Mouse (Mus musculus) kidney, adult 2 months (tissue): ENCODE results near the gene Slc29a1. TPM values are rescaled to one million over a fixed set of nuclear protein-coding genes. Genes with fewer than 3 reads are reported as not detected.

Experiments used
- DNase-seq: peaks from one replicate; pipeline ENCODE4 v3.0.0; 2021
- H3K27ac ChIP-seq: fragments of 200-500 bp; 2 replicates; pipeline ENCODE4 v1.5.1; 2012; ENCODE audit warnings: low read depth, low read length, control low read depth, inconsistent platforms; ENCODE audit not compliant: insufficient read depth
- H3K27me3 ChIP-seq: fragments of 200-500 bp; replicated peaks from 2 replicates; pipeline ENCODE4 v1.6.1; 2012; ENCODE audit warnings: mild to moderate bottlenecking, moderate library complexity, low read length, inconsistent platforms; ENCODE audit not compliant: control insufficient read depth, insufficient read depth
- H3K36me3 ChIP-seq: fragments of 200-500 bp; 2 replicates; pipeline ENCODE4 v1.6.1; 2012; ENCODE audit warnings: mild to moderate bottlenecking, moderate library complexity, low read length, inconsistent platforms; ENCODE audit not compliant: control insufficient read depth, insufficient read depth
- H3K4me1 ChIP-seq: fragments of 200-500 bp; 2 replicates; pipeline ENCODE4 v1.6.1; 2011; ENCODE audit warnings: low read length; ENCODE audit not compliant: control insufficient read depth, insufficient read depth
- H3K4me3 ChIP-seq: fragments of 200-500 bp; 2 replicates; pipeline ENCODE4 v1.5.1; 2011; ENCODE audit warnings: mild to moderate bottlenecking, low read depth, low read length, control low read depth; ENCODE audit not compliant: insufficient read depth
- CTCF ChIP-seq: fragments of 200-500 bp; conservative IDR thresholded peaks from 2 replicates; pipeline ENCODE4 v1.5.1; 2011; ENCODE audit warnings: low read depth, mild to moderate bottlenecking, control low read depth, low read length, moderate library complexity, mixed read lengths; ENCODE audit not compliant: insufficient read depth, insufficient read length
- POLR2A ChIP-seq: fragments of 200-500 bp; IDR thresholded peaks from one replicate; pipeline ENCODE4 v1.6.1; 2011; ENCODE audit warnings: low read depth, low read length, control low read depth
- WGBS: fragments of 180-500 bp; shearing (Covaris S2); methylation state at CpG from one replicate; pipeline ENCODE4 v1.1.7; 2018; 5-methylcytosine and 5-hydroxymethylcytosine counted together
- polyA plus RNA-seq: library from polyadenylated mRNA; depleted of rRNA; stranded (reverse); fragments of >200 nt; gene quantifications from 2 replicates; pipeline ENCODE4 v1.2.3, GENCODE M21; 2012; rRNA removed

The Slc29a1 gene
- polyA plus RNA-seq, 1 experiment = 89.5 TPM

- no peak for DNase-seq
- Histone ChIP-seq H3K36me3 (no peaks in the 10 kb centered on the region), H3K4me3 (no peak overlapping the region), H3K27ac (no peak overlapping the region), H3K27me3 (no peaks in the 10 kb centered on the region), H3K4me1 (no peaks in the 10 kb centered on the region)
- TF ChIP-seq POLR2A (no peak), CTCF (no peak)
- 30% methylated on average over 1 of the region's 1 CpGs for WGBS
Measured at GRCm38 (mm10) chr17:45543115-45543514, 56.3 kb downstream of the Slc29a1 start.

DNA sequence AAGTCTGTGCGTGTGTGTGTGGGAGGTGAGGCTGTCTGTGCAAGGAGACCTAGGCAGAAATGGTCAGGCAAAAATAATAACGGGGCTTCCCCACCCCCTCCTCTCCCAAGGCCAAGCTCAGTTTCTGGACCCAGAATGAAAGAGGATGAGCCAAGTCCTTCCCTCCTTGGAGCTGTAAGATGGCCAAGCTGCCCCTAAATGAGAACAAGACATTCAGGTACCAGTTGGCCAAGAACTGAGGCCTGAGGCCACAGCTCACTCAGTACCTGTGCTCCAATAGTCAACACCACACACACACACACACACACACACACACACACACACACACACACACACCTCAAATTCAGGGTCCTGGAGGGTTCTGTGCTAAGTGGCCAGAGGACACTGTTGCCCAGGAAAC, 56.7 kb downstream of the Slc29a1 start:
- no peaks in the 10 kb centered on the region for H3K4me1 ChIP-seq
- H3K27me3 ChIP-seq = no peaks in the 10 kb centered on the region
- DNase-seq = no peak
- WGBS = 39% methylated on average over 2 of the region's 2 CpGs
- H3K4me3 ChIP-seq = no peak overlapping the region
- H3K27ac ChIP-seq = no peak overlapping the region
- TF ChIP-seq CTCF (no peak), POLR2A (no peak)
- H3K36me3 ChIP-seq = no peaks in the 10 kb centered on the region

- H3K4me1 ChIP-seq = no peaks in the 10 kb centered on the region
- H3K27me3 ChIP-seq = no peaks in the 10 kb centered on the region
- no peak overlapping the region for H3K27ac ChIP-seq
- DNase-seq = no peak
- TF ChIP-seq POLR2A = no peak
- TF ChIP-seq CTCF = no peak
- no peaks in the 10 kb centered on the region for H3K36me3 ChIP-seq
- 37% methylated on average over 6 of the region's 6 CpGs for WGBS
- H3K4me3 ChIP-seq = no peak overlapping the region
Measured at GRCm38 (mm10) chr17:45542129-45542528, 57.3 kb downstream of the Slc29a1 start.

DNA sequence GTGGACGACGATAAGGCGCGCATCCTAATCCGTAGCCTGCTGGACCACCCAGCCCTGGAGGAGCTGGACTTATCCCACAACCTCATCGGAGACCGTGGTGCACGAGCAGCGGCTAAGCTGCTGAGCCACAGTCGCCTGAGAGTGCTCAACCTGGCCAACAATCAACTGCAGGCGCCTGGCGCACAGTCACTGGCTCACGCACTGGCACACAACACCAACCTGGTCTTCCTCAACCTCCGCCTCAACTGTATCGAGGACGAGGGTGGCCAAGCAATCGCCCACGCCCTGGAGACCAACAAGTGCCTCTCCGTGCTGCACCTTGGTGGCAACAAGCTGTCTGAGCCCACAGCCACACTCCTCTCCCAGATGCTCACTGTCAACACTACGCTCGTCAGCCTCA, 59.7 kb downstream of the Slc29a1 start:
- 80% methylated on average over 21 of the region's 21 CpGs for WGBS
- TF ChIP-seq POLR2A = no peak
- TF ChIP-seq CTCF = no peak
- no peaks in the 10 kb centered on the region for H3K36me3 ChIP-seq
- no peak for DNase-seq
- H3K4me3 ChIP-seq = no peak overlapping the region
- H3K27me3 ChIP-seq = no peaks in the 10 kb centered on the region
- no peaks in the 10 kb centered on the region for H3K4me1 ChIP-seq
- no peak overlapping the region for H3K27ac ChIP-seq

- DNase-seq = no peak
- Histone ChIP-seq H3K4me1 (no peaks in the 10 kb centered on the region), H3K27ac (no peak overlapping the region), H3K27me3 (no peaks in the 10 kb centered on the region), H3K36me3 (no peaks in the 10 kb centered on the region), H3K4me3 (no peak overlapping the region)
- WGBS = 55% methylated on average over 4 of the region's 4 CpGs
- TF ChIP-seq CTCF = no peak
- no peak for TF ChIP-seq POLR2A
Measured at GRCm38 (mm10) chr17:45538394-45538793, 61.0 kb downstream of the Slc29a1 start.

DNA sequence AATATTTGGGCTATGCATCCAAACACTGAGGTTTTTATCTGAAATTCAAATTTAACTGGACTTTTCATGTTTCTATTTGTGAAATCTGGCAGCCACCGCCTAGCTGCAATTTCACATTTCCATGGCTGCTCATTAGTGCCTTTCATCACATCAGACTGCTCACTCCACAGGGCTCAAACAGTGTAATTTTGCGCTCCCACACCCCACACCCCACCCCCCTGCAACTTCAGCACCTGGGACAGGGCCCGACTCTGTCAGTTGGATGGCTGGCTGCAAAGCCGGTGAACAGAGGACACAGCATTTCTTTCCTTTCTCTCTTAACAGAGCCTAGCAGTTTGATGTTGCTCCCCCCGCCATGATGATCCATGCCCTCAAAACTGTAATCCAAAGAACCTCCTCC, 63.1 kb downstream of the Slc29a1 start:
- Histone ChIP-seq H3K4me3 (no peak overlapping the region), H3K27ac (no peak overlapping the region), H3K27me3 (no peaks in the 10 kb centered on the region), H3K36me3 (no peaks in the 10 kb centered on the region), H3K4me1 (no peaks in the 10 kb centered on the region)
- no peak for TF ChIP-seq CTCF
- TF ChIP-seq POLR2A = no peak
- WGBS = 9% methylated on average over 5 of the region's 5 CpGs
- DNase-seq = no peak

Other genes with a start within 250 kb of the Slc29a1 start
- gene Cdc5l, start 165.9 kb downstream of the Slc29a1 start, polyA plus RNA-seq = 8.9 and 10.9 TPM in 2 replicates
- gene Spats1, start 124.2 kb downstream of the Slc29a1 start, polyA plus RNA-seq = 0.19 and 0.45 TPM in 2 replicates
- gene Aars2, start 92.8 kb downstream of the Slc29a1 start, polyA plus RNA-seq = 16.2 and 17.6 TPM in 2 replicates
- gene Tcte1, start 76.2 kb downstream of the Slc29a1 start, polyA plus RNA-seq = 0.08 and 0.09 TPM in 2 replicates
- gene Tmem151b, start 49.9 kb downstream of the Slc29a1 start, polyA plus RNA-seq = 1.9 and 2.1 TPM in 2 replicates
- gene Nfkbie, start 43.9 kb downstream of the Slc29a1 start, polyA plus RNA-seq = 4.3 and 5.8 TPM in 2 replicates
- gene Slc35b2, start 35.7 kb downstream of the Slc29a1 start, polyA plus RNA-seq = 75.5 and 96.1 TPM in 2 replicates
- gene Hsp90ab1, start 26.3 kb downstream of the Slc29a1 start, polyA plus RNA-seq = 369 and 408 TPM in 2 replicates
- 6.4 and 7.1 TPM in 2 replicates for gene Mymx, start 2.5 kb upstream of the Slc29a1 start, polyA plus RNA-seq
- 0.04 and 0.16 TPM in 2 replicates for gene Capn11, start 59.7 kb upstream of the Slc29a1 start, polyA plus RNA-seq
- gene Mrpl14, start 86.7 kb upstream of the Slc29a1 start, polyA plus RNA-seq = 168 and 199 TPM in 2 replicates
- gene Tmem63b, start 87.3 kb upstream of the Slc29a1 start, polyA plus RNA-seq = 77.9 and 90.1 TPM in 2 replicates
- gene 1600014C23Rik, start 134.2 kb upstream of the Slc29a1 start, polyA plus RNA-seq = not detected in 2 replicates